8 mouse cellular contexts compared by ENCODE assay signal in the genomic region with DNA sequence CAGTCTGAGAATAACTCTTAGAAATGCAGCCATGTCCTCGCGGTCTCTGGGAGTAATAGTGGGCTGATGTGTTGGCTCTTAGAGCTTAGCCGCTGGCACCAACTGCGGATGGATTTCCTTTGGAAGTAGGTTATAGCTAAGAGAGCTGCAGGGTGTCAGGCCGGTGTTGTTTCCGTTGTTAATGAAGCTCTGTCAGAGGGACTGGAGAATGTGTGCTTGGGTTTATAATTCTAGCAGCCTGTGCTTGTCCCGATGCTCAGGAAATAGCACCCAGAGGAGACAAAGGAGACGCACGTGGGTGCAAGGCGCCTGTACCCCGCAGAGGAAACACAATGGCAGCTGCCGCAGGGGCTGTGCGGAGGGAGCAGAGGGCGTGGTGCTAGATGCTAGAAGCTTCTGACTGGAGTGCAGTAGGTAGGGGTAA. TPM values are rescaled to one million over a fixed set of nuclear protein-coding genes. Genes with fewer than 3 reads are reported as not detected.
A peak's percentile ranks its signal among the peaks of the same experiment; 100 is the strongest.
DNase-seq lines count a peak whose midpoint lies in the region; ATAC-seq lines count a peak whose summit lies in the region.

No protein-coding gene starts in this region.

- peak overlapping the region; percentile 34; the same call in 1 of the 2 replicates for H3K9ac ChIP-seq in heart, embryonic 14.5 days (ENCODE audit: low read length)
- H3K9ac ChIP-seq in neural tube, embryonic 12.5 days, result peak overlapping the region; percentile 45
- no peak overlapping the region for H3K9ac ChIP-seq in liver, embryonic 12.5 days

- no peak for DNase-seq in heart, embryonic 10.5 days (ENCODE audit: low spot score)
- DNase-seq in heart, adult 11 months, result no peak
- DNase-seq in cerebellum, postnatal 25 days, result peak; percentile 45 to 50
- peak; percentile 66 for DNase-seq in left cerebral cortex, adult 11 months (ENCODE audit: low spot score)

- H3K4me2 ChIP-seq in heart, embryonic 14.5 days (ENCODE audit: low read length), result peak overlapping the region; percentile 58
- H3K4me2 ChIP-seq in neural tube, embryonic 12.5 days (replicated peaks), result peak overlapping the region; percentile 51
- no peak overlapping the region; the same call in 1 of the 2 replicates for H3K4me2 ChIP-seq in liver, embryonic 12.5 days

- WGBS in heart, embryonic 10.5 days, result 23% methylated on average over 14 of the region's 14 CpGs
- 20% methylated on average over 14 of the region's 14 CpGs for WGBS in heart, embryonic 14.5 days
- 11% methylated on average over 14 of the region's 14 CpGs for WGBS in neural tube, embryonic 12.5 days
- 20% methylated on average over 14 of the region's 14 CpGs for WGBS in liver, embryonic 12.5 days (ENCODE audit: insufficient replicate concordance)

- peaks cover 24% of the 10 kb centered on the region for H3K4me1 ChIP-seq in heart, embryonic 10.5 days
- peaks cover 6 to 21% of the 10 kb centered on the region in 2 experiments for H3K4me1 ChIP-seq in heart, embryonic 14.5 days (ENCODE audit: control insufficient read depth in 2 of 2, insufficient read depth in 2 of 2, low read length in 2 of 2)
- H3K4me1 ChIP-seq in neural tube, embryonic 12.5 days, result peaks cover 11% of the 10 kb centered on the region
- no peaks in the 10 kb centered on the region for H3K4me1 ChIP-seq in liver, embryonic 12.5 days

- H3K27ac ChIP-seq in heart, embryonic 10.5 days, result peak overlapping the region; percentile 62
- H3K27ac ChIP-seq in heart, embryonic 14.5 days (replicated peaks in 1 of 2; ENCODE audit: control insufficient read depth in 1 of 2, insufficient read depth in 1 of 2, low read depth in 2 of 2, low read length in 2 of 2), result 0 out of 4 replicates have a peak overlapping the region, but pooled peaks of 1 of the 2 experiments have one; percentile 24
- H3K27ac ChIP-seq in neural tube, embryonic 12.5 days, result peak overlapping the region; percentile 57; the same call in 1 of the 2 replicates
- H3K27ac ChIP-seq in liver, embryonic 12.5 days, result no peak overlapping the region

- ATAC-seq in heart, embryonic 14.5 days (ENCODE audit: insufficient number of reproducible peaks, insufficient read depth, low FRiP score, low read depth), result no peak
- peak; percentile 54; the same call in 1 of the 2 replicates for ATAC-seq in neural tube, embryonic 12.5 days (ENCODE audit: low FRiP score, low read depth)
- no peak for ATAC-seq in liver, embryonic 12.5 days
- ATAC-seq in megakaryocyte, adult 5-6 weeks (ENCODE audit: poor library complexity, severe bottlenecking), result no peak

- H3K4me3 ChIP-seq in heart, embryonic 10.5 days, result peak overlapping the region; percentile 25
- H3K4me3 ChIP-seq in heart, embryonic 14.5 days (ENCODE audit: control insufficient read depth in 1 of 2, insufficient read depth in 1 of 2, low read depth in 1 of 2, low read length in 2 of 2), result peak overlapping the region in 1 of 2 experiments; percentile 25; a peak in 1 of 4 replicates
- no peak overlapping the region for H3K4me3 ChIP-seq in neural tube, embryonic 12.5 days
- no peak overlapping the region for H3K4me3 ChIP-seq in liver, embryonic 12.5 days

- H3K36me3 ChIP-seq in heart, embryonic 10.5 days, result no peaks in the 10 kb centered on the region
- no peaks in the 10 kb centered on the region for H3K36me3 ChIP-seq in heart, embryonic 14.5 days (ENCODE audit: control insufficient read depth, insufficient read depth, low read length)
- no peaks in the 10 kb centered on the region for H3K36me3 ChIP-seq in neural tube, embryonic 12.5 days
- H3K36me3 ChIP-seq in liver, embryonic 12.5 days, result no peaks in the 10 kb centered on the region

- no peaks in the 10 kb centered on the region for H3K27me3 ChIP-seq in heart, embryonic 10.5 days (ENCODE audit: insufficient read depth, poor library complexity, severe bottlenecking)
- no peaks in the 10 kb centered on the region for H3K27me3 ChIP-seq in heart, embryonic 14.5 days (ENCODE audit: control insufficient read depth, insufficient read depth, low read length)
- H3K27me3 ChIP-seq in neural tube, embryonic 12.5 days (replicated peaks), result no peaks in the 10 kb centered on the region
- no peaks in the 10 kb centered on the region for H3K27me3 ChIP-seq in liver, embryonic 12.5 days (replicated peaks)

- no peaks in the 10 kb centered on the region for H3K9me3 ChIP-seq in heart, embryonic 10.5 days
- peaks cover 7% of the 10 kb centered on the region; the same call in 1 of the 2 replicates for H3K9me3 ChIP-seq in heart, embryonic 14.5 days (ENCODE audit: control insufficient read depth, low read length)
- no peaks in the 10 kb centered on the region for H3K9me3 ChIP-seq in neural tube, embryonic 12.5 days
- no peaks in the 10 kb centered on the region for H3K9me3 ChIP-seq in liver, embryonic 12.5 days (replicated peaks)

RNA-seq across cellular contexts. Expression of a gene that starts 56.5 kb away (rescaled TPM):
- not detected in 2 replicates for polyA plus RNA-seq in heart, embryonic 10.5 days (2016; fragmentation: Nextera tagmentation; extraction: Ambion mirVana)
- not detected in 2 replicates for polyA plus RNA-seq in heart, embryonic 14.5 days (2014; fragmentation: Nextera tagmentation; extraction: Ambion mirVana)
- not detected in 2 replicates for polyA plus RNA-seq in neural tube, embryonic 12.5 days (2016; fragmentation: Nextera tagmentation; extraction: Ambion mirVana)
- not detected in 2 replicates for polyA plus RNA-seq in liver, embryonic 12.5 days (2016; fragmentation: Nextera tagmentation; extraction: Ambion mirVana)
- not detected in 2 replicates for total RNA-seq in megakaryocyte, adult 5-6 weeks (2015)
- not detected in 2 replicates for total RNA-seq in megakaryocyte, adult 5-6 weeks (2017)

Comparison
In these comparisons a context has a peak if more than half of its experiments do, and no peak if none do; other contexts are left out.
1. DNase-seq: peak in cerebellum, postnatal 25 days (2 of 2) and left cerebral cortex, adult 11 months (single experiment); none in heart, embryonic 10.5 days (single experiment) and heart, adult 11 months (single experiment).